Mouse (Mus musculus) forebrain, embryonic 14.5 days (tissue): ENCODE measurements around the gene Dffb. TPM values are rescaled to one million over a fixed set of nuclear protein-coding genes. Genes with fewer than 3 reads are reported as not detected.

Experiments
- ATAC-seq: fragments of 200-750 bp; cut with Nextera tagmentation; 2 replicates; pipeline ENCODE4 v1.8.0; 2017; ENCODE audit warnings: mild to moderate bottlenecking, moderate library complexity
- DNase-seq: peaks from one replicate; pipeline ENCODE4 v3.0.0-alpha.2; 2015; ENCODE audit warnings: low spot score
- H3K27ac ChIP-seq: fragments of 300-500 bp; sonication (generic); 2 replicates; pipeline ENCODE4 v1.5.1; 2014; ENCODE audit warnings: low read depth, mild to moderate bottlenecking, control low read depth, low read length, moderate library complexity
- H3K27me3 ChIP-seq: fragments of 300-500 bp; sonication (generic); replicated peaks from 2 replicates; pipeline ENCODE4 v1.6.1; 2014; ENCODE audit warnings: low read length, control low read depth, mixed read lengths; ENCODE audit not compliant: control insufficient read depth, insufficient read depth
- H3K36me3 ChIP-seq: fragments of 300-500 bp; sonication (generic); 2 replicates; pipeline ENCODE4 v1.6.1; 2014; ENCODE audit warnings: low read length, control low read depth; ENCODE audit not compliant: control insufficient read depth, insufficient read depth
- H3K4me1 ChIP-seq: fragments of 300-500 bp; sonication (generic); 2 replicates; pipeline ENCODE4 v1.6.1; 2014; ENCODE audit warnings: antibody characterized with exemption, low read length, control low read depth; ENCODE audit not compliant: control insufficient read depth, insufficient read depth
- H3K4me2 ChIP-seq: fragments of 300-500 bp; sonication (generic); 2 replicates; pipeline ENCODE4 v1.6.1; 2014; ENCODE audit warnings: mild to moderate bottlenecking, control low read depth, low read length
- H3K4me3 ChIP-seq: fragments of 300-500 bp; sonication (generic); 2 replicates; pipeline ENCODE4 v1.5.1; 2014; ENCODE audit warnings: low read depth, low read length, control low read depth
- H3K9ac ChIP-seq: fragments of 300-500 bp; sonication (generic); 2 replicates; pipeline ENCODE4 v1.6.1; 2014; ENCODE audit warnings: mild to moderate bottlenecking, low read length, control low read depth, moderate library complexity
- H3K9me3 ChIP-seq: fragments of 300-500 bp; sonication (generic); replicated peaks from 2 replicates; pipeline ENCODE4 v1.6.1; 2016; ENCODE audit warnings: low read length, control low read depth, mixed read lengths; ENCODE audit not compliant: control insufficient read depth
- WGBS: fragments of 180-500 bp; shearing (Covaris S2); extraction: QIAGEN DNeasy Blood & Tissue Kit; methylation state at CpG from one replicate; pipeline ENCODE4 v1.1.7; 2014; 5-methylcytosine and 5-hydroxymethylcytosine counted together
- polyA plus RNA-seq: library from polyadenylated mRNA; unstranded; fragments of >200 nt; fragmentation: Nextera tagmentation; extraction: Ambion mirVana; gene quantifications from 2 replicates; pipeline ENCODE4 v1.2.1, GENCODE M21; 2014

The Dffb gene
- polyA plus RNA-seq, 1 experiment from 2014 or later, result 7.4 TPM

DNA sequence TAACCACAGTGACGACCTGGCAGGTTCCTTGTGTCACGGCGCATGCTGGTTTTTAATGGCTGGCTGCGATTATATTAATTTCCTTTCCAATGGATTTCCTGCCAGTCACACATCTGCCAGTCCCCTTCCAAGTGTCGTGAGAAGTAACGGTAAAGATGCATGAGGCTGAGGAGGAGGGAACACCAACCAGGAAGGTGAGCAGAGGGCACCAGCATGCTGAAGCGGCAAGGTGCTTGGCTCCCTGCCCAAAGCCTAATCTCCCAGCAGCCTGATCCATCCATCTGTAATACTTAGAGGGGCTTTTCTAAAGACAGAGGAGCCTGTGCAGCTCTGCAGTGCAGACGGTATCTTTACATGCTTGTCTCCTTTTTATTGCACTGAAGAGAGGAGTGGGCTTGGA is 19.3 kb downstream of the Dffb start:
- Histone ChIP-seq H3K9me3 (no peaks in the 10 kb centered on the region), H3K4me1 (peaks cover 3% of the 10 kb centered on the region), H3K4me3 (no peak overlapping the region), H3K9ac (no peak overlapping the region), H3K4me2 (no peak overlapping the region), H3K27ac (no peak overlapping the region), H3K36me3 (peaks cover 11% of the 10 kb centered on the region), H3K27me3 (0 out of 2 replicates have a peak, but pooled peaks cover 4% of the 10 kb centered on the region)
- DNase-seq (no peak), ATAC-seq (no peak)
- WGBS, result 73% methylated on average over 8 of the region's 8 CpGs

DNA sequence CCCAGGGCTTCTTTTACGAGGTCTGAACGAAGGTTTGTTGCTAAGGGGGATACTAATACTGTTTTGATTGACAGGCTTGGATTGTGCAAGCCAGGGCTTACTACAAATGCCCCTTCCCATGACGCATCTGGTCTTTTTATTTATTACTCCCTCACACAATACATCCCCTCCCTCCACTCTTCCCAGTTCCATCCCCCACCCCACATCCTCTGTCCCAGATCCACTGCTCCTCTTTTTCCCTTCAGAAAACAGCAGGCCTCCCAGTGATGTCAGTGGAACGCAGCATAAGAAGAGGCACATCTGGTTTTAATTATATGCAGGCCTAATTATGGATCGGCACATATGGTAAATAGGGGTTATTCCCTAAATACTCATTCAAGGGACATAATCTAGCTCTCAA is 23.2 kb downstream of the Dffb start:
- no peaks in the 10 kb centered on the region for H3K9me3 ChIP-seq
- H3K4me3 ChIP-seq, result no peak overlapping the region
- H3K27ac ChIP-seq, result 0 out of 2 replicates have a peak overlapping the region, but pooled peaks have one; percentile 9
- H3K4me2 ChIP-seq, result no peak overlapping the region
- H3K36me3 ChIP-seq, result no peaks in the 10 kb centered on the region
- WGBS, result 31% methylated on average over 5 of the region's 5 CpGs
- no peak overlapping the region for H3K9ac ChIP-seq
- H3K27me3 ChIP-seq, result 0 out of 2 replicates have a peak, but pooled peaks cover 4% of the 10 kb centered on the region
- DNase-seq (peak; percentile 35), ATAC-seq (peak; percentile 52)
- no peaks in the 10 kb centered on the region for H3K4me1 ChIP-seq

DNA sequence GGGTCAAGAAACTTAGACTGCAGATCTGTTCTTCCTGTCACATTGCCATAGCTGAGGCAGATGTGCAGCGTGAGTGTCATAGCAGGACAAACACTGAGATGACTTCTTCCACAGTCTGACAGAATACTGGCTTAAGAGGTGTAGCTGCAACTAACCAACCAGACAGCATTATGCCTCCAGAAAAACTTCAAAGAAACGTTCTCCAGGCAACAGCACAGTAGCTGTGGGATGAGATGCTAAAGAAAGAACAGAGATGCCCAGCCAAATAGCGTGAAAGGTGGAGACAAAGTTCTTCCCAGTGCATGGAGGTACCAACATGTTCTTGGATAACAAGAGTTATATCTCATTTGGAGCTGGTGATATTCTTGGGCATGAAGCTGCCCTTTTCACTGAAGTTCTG is 23.8 kb downstream of the Dffb start:
- Histone ChIP-seq H3K9ac (no peak overlapping the region), H3K4me3 (no peak overlapping the region), H3K27ac (no peak overlapping the region), H3K9me3 (no peaks in the 10 kb centered on the region), H3K4me2 (no peak overlapping the region), H3K4me1 (no peaks in the 10 kb centered on the region), H3K36me3 (no peaks in the 10 kb centered on the region), H3K27me3 (0 out of 2 replicates have a peak, but pooled peaks cover 4% of the 10 kb centered on the region)
- 67% methylated on average over 3 of the region's 3 CpGs for WGBS
- DNase-seq (no peak), ATAC-seq (no peak)

DNA sequence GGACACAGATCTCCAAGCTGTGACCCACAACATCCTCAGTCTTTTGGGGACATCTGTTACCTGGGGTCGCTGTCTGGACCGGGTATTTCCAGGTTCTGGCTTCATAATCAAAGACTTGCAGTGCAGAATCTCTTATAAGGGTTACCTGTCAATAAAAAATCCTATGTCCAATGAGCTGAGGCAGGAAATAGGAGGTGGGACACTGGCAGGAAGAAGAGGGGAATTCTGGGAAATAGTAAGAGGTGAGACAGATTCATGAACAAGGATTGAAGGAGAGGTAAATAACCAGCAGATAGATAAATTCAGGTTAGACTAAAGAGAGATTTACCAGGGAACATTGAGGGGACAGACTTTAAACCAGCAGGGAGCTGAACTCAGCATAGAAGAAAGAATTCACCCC is 24.6 kb downstream of the Dffb start:
- H3K36me3 ChIP-seq, result no peaks in the 10 kb centered on the region
- ATAC-seq, result no peak
- H3K4me2 ChIP-seq, result no peak overlapping the region
- H3K9me3 ChIP-seq, result no peaks in the 10 kb centered on the region
- 68% methylated on average over 2 of the region's 2 CpGs for WGBS
- no peak for DNase-seq
- no peaks in the 10 kb centered on the region for H3K4me1 ChIP-seq
- 0 out of 2 replicates have a peak, but pooled peaks cover 4% of the 10 kb centered on the region for H3K27me3 ChIP-seq
- H3K9ac ChIP-seq, result no peak overlapping the region
- H3K27ac ChIP-seq, result no peak overlapping the region
- no peak overlapping the region for H3K4me3 ChIP-seq

DNA sequence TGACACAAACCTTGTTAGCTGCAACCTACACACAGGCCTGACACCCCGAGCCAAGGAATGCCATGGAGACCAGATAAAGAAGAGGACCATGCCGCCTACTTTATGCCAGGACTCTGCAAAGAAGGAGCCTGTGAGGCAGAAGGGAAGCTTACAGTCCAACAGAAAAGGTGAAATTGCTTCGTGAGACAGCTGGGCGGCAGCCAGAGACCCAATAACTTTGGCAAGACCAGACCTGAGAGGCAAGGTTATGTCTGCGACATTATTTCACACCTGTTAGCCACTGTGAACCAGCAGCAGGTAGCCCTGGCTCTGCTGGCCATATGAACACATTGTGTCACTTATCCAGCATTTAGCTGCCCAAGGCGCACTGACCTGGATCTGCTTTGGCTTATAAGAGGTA is 29.2 kb downstream of the Dffb start:
- Histone ChIP-seq H3K4me3 (no peak overlapping the region), H3K36me3 (no peaks in the 10 kb centered on the region), H3K9ac (no peak overlapping the region), H3K4me1 (no peaks in the 10 kb centered on the region), H3K4me2 (no peak overlapping the region), H3K9me3 (no peaks in the 10 kb centered on the region), H3K27ac (no peak overlapping the region), H3K27me3 (no peaks in the 10 kb centered on the region)
- 80% methylated on average over 6 of the region's 6 CpGs for WGBS
- DNase-seq (no peak), ATAC-seq (no peak)

DNA sequence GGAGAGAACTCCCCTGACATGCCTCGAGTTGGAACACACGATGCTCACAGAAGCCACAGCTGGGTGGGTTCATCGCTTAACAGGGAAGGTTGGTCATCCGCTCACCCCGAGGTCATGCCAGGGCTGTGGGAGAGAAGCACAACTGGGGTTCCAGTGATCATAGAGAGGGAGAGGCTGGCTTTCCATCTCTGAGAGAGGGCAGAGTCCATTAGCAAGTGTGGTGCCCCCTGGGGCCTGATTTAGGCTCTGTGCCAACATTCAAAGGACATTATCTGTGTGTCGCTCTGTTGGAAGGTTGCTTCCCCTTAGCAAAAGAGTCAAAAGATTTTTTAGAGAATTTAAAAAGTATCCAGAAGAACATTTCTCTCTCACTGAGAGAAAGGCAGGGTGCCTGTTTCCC is 30.7 kb downstream of the Dffb start:
- Histone ChIP-seq H3K36me3 (no peaks in the 10 kb centered on the region), H3K4me3 (no peak overlapping the region), H3K4me2 (no peak overlapping the region), H3K4me1 (no peaks in the 10 kb centered on the region), H3K27ac (no peak overlapping the region), H3K9me3 (no peaks in the 10 kb centered on the region), H3K9ac (no peak overlapping the region), H3K27me3 (no peaks in the 10 kb centered on the region)
- ATAC-seq, result no peak
- WGBS, result 63% methylated on average over 6 of the region's 6 CpGs
- no peak for DNase-seq

DNA sequence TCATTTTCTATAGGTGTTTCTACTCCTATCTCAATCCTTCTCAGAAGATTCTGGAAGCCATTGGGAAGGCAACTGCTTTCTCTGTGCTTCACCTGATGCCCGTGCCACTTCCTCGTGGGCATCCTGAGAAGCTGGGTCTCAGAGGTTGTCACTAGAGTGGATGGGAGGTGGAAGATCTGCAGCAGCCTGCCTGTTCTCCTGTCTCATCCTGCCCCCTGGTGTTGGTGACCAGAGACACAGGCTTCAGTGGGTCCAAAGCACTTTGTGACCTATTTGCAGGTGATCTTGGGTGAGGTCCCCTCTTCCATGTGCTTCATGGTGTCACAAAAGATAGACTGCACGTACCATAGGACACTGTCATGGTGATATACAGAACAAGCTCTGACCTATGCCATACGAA is 31.7 kb downstream of the Dffb start:
- Histone ChIP-seq H3K9me3 (no peaks in the 10 kb centered on the region), H3K4me3 (no peak overlapping the region), H3K27ac (no peak overlapping the region), H3K27me3 (no peaks in the 10 kb centered on the region), H3K4me2 (no peak overlapping the region), H3K36me3 (no peaks in the 10 kb centered on the region), H3K4me1 (no peaks in the 10 kb centered on the region), H3K9ac (no peak overlapping the region)
- DNase-seq (peak; percentile 57), ATAC-seq (peak; percentile 44; the same call in 1 of the 2 replicates)
- 62% methylated on average over 4 of the region's 4 CpGs for WGBS

DNA sequence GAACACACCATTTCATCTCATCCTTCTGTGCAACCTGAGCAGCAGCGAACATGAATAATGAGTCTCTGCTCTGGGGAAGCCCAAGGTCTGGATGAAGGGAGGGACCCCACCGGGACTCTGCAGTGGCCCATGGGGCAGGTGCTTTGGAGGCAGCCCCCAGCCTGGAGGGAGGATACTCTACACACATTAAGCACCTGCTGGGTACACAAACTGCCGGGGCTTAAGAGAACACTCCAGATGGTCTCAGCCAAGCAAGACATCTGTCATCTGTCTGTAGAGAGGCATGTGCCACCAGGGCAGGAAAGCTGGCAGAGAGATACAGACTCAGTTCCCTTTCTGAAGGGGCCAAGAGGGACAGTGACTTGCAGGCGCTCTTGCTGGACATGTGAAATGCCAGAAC is 45.0 kb downstream of the Dffb start:
- Histone ChIP-seq H3K4me3 (no peak overlapping the region), H3K4me2 (no peak overlapping the region), H3K9me3 (no peaks in the 10 kb centered on the region), H3K4me1 (peaks cover 3% of the 10 kb centered on the region; the same call in 1 of the 2 replicates), H3K27ac (no peak overlapping the region), H3K27me3 (no peaks in the 10 kb centered on the region), H3K36me3 (no peaks in the 10 kb centered on the region), H3K9ac (no peak overlapping the region)
- peak; percentile 74 for DNase-seq
- ATAC-seq, result peak; percentile 53; the same call in 1 of the 2 replicates
- 73% methylated on average over 4 of the region's 4 CpGs for WGBS

DNA sequence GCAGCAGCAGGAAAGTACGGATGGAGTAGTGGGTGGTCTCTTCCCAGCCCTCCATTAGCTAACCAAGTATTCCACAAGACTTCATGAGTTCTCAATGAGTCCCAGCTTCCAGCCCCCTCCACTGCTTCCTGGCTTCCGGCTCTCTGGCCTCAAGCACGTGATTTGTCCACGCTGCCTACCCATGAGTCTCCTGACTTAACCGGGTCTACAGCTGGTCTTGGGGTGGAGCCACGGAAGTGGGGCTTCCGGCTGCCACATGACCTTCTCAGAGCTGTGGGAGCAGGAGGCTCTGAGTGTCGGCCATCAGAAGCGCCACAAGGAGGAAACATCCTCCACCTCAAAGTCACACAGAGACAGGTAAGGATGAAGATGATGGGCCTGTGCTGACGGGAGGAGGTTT is 45.5 kb downstream of the Dffb start:
- no peak overlapping the region for H3K9ac ChIP-seq
- H3K27me3 ChIP-seq, result no peaks in the 10 kb centered on the region
- H3K4me3 ChIP-seq, result no peak overlapping the region
- H3K27ac ChIP-seq, result no peak overlapping the region
- peaks cover 3% of the 10 kb centered on the region; the same call in 1 of the 2 replicates for H3K4me1 ChIP-seq
- no peak overlapping the region for H3K4me2 ChIP-seq
- WGBS, result 62% methylated on average over 10 of the region's 10 CpGs
- ATAC-seq (peak; percentile 47), DNase-seq (no peak)
- H3K9me3 ChIP-seq, result no peaks in the 10 kb centered on the region
- no peaks in the 10 kb centered on the region for H3K36me3 ChIP-seq
